Mouse (Mus musculus) limb, embryonic 14.5 days (tissue): ENCODE data around the gene Agr2. TPM values are rescaled to one million over a fixed set of nuclear protein-coding genes. Genes with fewer than 3 reads are reported as not detected.

ENCODE experiments used
- ATAC-seq: fragments of 200-750 bp; cut with Nextera tagmentation; 2 replicates; pipeline ENCODE4 v1.8.0; 2017; ENCODE audit warnings: low read depth, moderate number of reproducible peaks, moderate TSS enrichment; ENCODE audit not compliant: low FRiP score
- DNase-seq: peaks from one replicate; pipeline ENCODE4 v3.0.0-alpha.2; 2015; ENCODE audit warnings: low spot score
- H3K27ac ChIP-seq: fragments of 300-500 bp; sonication (generic); replicated peaks from 2 replicates; pipeline ENCODE4 v1.5.1; 2014; ENCODE audit warnings: low read depth, mild to moderate bottlenecking, low read length, moderate library complexity, mixed read lengths
- H3K27me3 ChIP-seq: fragments of 300-500 bp; sonication (generic); 2 replicates; pipeline ENCODE4 v1.6.1; 2014; ENCODE audit warnings: low read length, mixed read lengths; ENCODE audit not compliant: control insufficient read depth, insufficient read depth
- H3K36me3 ChIP-seq: fragments of 300-500 bp; sonication (generic); 2 replicates; pipeline ENCODE4 v1.6.1; 2014; ENCODE audit warnings: mild to moderate bottlenecking, low read length, moderate library complexity, mixed read lengths; ENCODE audit not compliant: control insufficient read depth, insufficient read depth
- H3K4me1 ChIP-seq: fragments of 300-500 bp; sonication (generic); 2 replicates; pipeline ENCODE4 v1.6.1; 2014; ENCODE audit warnings: antibody characterized with exemption, low read length, mixed read lengths; ENCODE audit not compliant: control insufficient read depth, insufficient read depth
- H3K4me2 ChIP-seq: fragments of 300-500 bp; sonication (generic); replicated peaks from 2 replicates; pipeline ENCODE4 v1.6.1; 2014; ENCODE audit warnings: low read depth, mild to moderate bottlenecking, low read length, moderate library complexity; ENCODE audit not compliant: severe bottlenecking
- H3K4me3 ChIP-seq: fragments of 300-500 bp; sonication (generic); replicated peaks from 2 replicates; pipeline ENCODE4 v1.5.1; 2014; ENCODE audit warnings: low read length
- H3K9ac ChIP-seq: fragments of 300-500 bp; sonication (generic); 2 replicates; pipeline ENCODE4 v1.6.1; 2014; ENCODE audit warnings: mild to moderate bottlenecking, low read depth, low read length, moderate library complexity; ENCODE audit not compliant: severe bottlenecking
- H3K9me3 ChIP-seq: fragments of 300-500 bp; sonication (generic); 2 replicates; pipeline ENCODE4 v1.6.1; 2016; ENCODE audit warnings: low read length; ENCODE audit not compliant: control insufficient read depth
- POLR2A ChIP-seq: fragments of 200-500 bp; IDR thresholded peaks from 2 replicates; pipeline ENCODE4 v1.8.0; 2012; ENCODE audit warnings: inconsistent platforms, mild to moderate bottlenecking, moderate library complexity, borderline replicate concordance; ENCODE audit not compliant: insufficient read depth, insufficient read length; ENCODE audit errors: extremely low read depth
- whole genome bisulfite sequencing: fragments of 180-500 bp; shearing (Covaris S2); extraction: QIAGEN DNeasy Blood & Tissue Kit; methylation state at CpG from one replicate; pipeline ENCODE4 v1.1.7; 2014; 5-methylcytosine and 5-hydroxymethylcytosine counted together
- polyA plus RNA-seq, 2 experiments: library from polyadenylated mRNA; depleted of rRNA in 1 of 2; stranded (reverse) in 1 of 2; unstranded in 1 of 2; fragments of >200 nt; fragmentation: Nextera tagmentation in 1 of 2; extraction: Ambion mirVana in 1 of 2; gene quantifications; 2 replicates each; pipeline versions ENCODE4 v1.2.1 to v1.2.3; 2012 to 2014

Gene Agr2
- polyA plus RNA-seq, 2 experiments = 0.33 to 0.38 TPM

DNA sequence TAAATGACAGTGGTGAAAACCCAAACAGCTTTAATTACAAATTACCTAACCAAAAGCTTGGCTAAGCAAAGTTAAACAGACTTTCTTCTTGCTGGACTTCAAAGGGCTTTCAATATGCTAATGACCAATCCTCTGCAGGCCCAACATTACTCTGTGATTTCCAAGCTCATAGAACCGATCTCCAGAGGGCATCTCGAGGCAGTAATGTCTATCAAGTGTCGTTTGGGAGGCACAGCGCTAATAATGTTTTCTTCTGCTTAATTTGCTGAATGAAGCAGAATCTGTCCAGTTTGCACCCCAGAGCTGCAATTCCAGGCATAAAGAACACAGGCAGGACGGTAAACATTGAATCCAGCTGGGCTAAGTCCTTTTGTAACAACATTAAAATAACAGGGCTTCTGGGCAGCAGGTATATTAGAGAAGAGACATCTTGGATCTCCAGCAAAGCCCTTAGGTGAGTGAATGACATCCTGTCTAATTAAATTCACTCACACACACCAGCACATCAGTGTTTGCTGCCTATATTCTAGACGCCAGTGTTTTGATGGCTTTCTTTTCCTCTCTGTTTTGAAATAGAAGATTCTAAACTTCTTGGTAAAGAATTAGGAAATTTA, 15.0 kb upstream of the Agr2 start:
- no peak for DNase-seq
- 26% methylated on average over 6 of the region's 6 CpGs for WGBS
- TF ChIP-seq POLR2A = no peak
- Histone ChIP-seq H3K9me3 (no peaks in the 10 kb centered on the region), H3K4me2 (no peak overlapping the region), H3K9ac (no peak overlapping the region), H3K27ac (no peak overlapping the region), H3K27me3 (no peaks in the 10 kb centered on the region), H3K4me3 (no peak overlapping the region), H3K36me3 (no peaks in the 10 kb centered on the region), H3K4me1 (0 out of 2 replicates have a peak, but pooled peaks cover 2% of the 10 kb centered on the region)
- ATAC-seq = no peak

DNA sequence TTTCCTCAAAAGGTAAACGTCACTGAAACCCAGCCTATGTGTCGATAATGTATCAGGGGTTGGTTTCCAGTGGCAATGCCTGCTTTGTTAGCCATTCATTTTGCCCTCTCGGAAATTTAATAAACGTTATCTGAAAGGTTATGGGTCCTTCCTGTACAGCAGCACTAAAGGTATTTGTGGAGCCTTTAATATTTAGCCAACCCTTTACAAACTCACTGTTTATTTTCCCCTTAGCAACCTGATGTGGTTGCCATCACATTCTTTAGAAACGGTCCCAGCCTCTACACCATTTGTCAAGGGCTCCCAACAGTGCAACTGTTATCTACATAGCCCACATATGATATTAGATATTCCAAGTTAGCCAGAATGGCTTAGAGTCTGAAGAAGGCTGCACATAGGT, 13.1 kb upstream of the Agr2 start:
- H3K4me3 ChIP-seq = no peak overlapping the region
- H3K9ac ChIP-seq = no peak overlapping the region
- no peak overlapping the region for H3K4me2 ChIP-seq
- H3K9me3 ChIP-seq = no peaks in the 10 kb centered on the region
- no peak for DNase-seq
- no peak for TF ChIP-seq POLR2A
- no peak overlapping the region for H3K27ac ChIP-seq
- no peaks in the 10 kb centered on the region for H3K36me3 ChIP-seq
- no peaks in the 10 kb centered on the region for H3K27me3 ChIP-seq
- H3K4me1 ChIP-seq = peaks cover 10% of the 10 kb centered on the region
- ATAC-seq = no peak
- 76% methylated on average over 5 of the region's 5 CpGs for WGBS

DNA sequence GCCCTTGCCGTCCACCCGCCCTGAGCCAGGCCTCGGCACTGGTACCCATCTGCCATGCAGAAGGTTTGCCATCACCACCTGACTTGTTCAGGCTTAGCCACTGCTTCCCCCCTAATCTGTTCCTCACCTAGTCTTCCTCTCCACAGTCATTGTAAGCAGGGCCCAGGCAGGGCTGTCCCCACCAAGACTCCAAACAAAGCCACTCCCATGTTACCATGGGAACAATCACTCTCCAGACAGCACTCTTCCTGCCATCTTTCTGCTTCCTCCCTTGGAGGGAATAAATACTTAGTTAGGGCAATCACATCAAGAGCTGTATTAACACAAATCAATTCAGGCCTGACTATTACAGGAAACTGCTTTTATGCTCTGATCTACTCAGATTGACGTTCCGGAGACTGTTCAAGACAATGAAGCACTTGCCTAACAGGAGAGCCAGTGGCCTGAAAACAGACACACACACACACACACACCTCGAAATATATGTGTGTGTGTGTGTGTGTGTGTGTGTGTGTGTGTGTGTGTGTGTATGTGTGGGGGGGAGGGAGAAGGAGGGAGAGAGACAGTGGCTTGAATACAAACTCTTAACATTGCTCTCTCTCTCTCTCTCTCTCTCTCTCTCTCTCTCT, 10.9 kb upstream of the Agr2 start:
- no peak overlapping the region for H3K27ac ChIP-seq
- H3K36me3 ChIP-seq = no peaks in the 10 kb centered on the region
- no peak for TF ChIP-seq POLR2A
- H3K4me1 ChIP-seq = peaks cover 10% of the 10 kb centered on the region
- WGBS = 69% methylated on average over 6 of the region's 6 CpGs
- DNase-seq (peak; percentile 11), ATAC-seq (no peak)
- no peaks in the 10 kb centered on the region for H3K27me3 ChIP-seq
- no peak overlapping the region for H3K9ac ChIP-seq
- no peak overlapping the region for H3K4me3 ChIP-seq
- no peaks in the 10 kb centered on the region for H3K9me3 ChIP-seq
- H3K4me2 ChIP-seq = no peak overlapping the region

DNA sequence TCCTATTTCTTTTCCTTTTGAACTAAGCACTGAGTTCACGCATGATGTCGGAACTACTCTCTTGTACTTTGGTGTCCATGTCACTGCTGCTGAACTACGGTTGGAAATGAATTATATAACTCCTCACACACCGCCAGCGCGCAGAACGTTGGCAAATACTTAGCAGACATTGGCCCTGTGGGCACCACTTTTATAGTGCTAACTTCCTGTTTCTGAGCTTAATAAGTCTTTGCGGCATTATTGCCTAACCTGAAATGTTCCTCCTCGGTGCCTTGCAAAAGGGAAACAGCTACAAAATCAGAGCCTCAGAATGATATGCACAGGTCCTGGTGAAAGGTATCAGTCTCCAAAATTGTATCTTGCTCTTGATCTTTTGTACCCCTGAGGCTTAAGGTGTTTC, 9.2 kb upstream of the Agr2 start:
- ATAC-seq (no peak), DNase-seq (peak; percentile 9)
- no peak overlapping the region for H3K9ac ChIP-seq
- WGBS = 43% methylated on average over 9 of the region's 9 CpGs
- H3K9me3 ChIP-seq = no peaks in the 10 kb centered on the region
- H3K27me3 ChIP-seq = no peaks in the 10 kb centered on the region
- H3K4me3 ChIP-seq = no peak overlapping the region
- H3K4me1 ChIP-seq = peaks cover 10% of the 10 kb centered on the region
- no peak overlapping the region for H3K4me2 ChIP-seq
- no peak overlapping the region for H3K27ac ChIP-seq
- H3K36me3 ChIP-seq = no peaks in the 10 kb centered on the region
- no peak for TF ChIP-seq POLR2A

DNA sequence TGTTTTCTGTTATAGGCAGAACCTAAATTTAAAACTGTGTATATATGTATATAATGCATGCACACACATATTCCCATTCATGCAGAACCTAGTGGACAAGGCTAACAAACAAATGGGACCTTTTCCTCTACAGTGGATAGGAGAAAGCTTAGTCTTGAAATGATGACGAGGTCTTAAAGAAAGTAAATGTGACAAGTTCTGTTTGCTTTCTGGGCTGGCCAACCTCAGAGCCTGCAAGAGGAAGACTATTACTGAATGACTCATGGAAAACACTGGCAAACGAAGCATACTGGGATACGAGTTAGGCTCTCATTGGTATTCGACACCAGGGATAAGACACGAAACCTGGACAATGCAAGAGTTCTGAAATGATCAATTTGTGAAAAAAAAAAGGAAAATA, 8.0 kb upstream of the Agr2 start:
- Histone ChIP-seq H3K9ac (no peak overlapping the region), H3K9me3 (no peaks in the 10 kb centered on the region), H3K27me3 (no peaks in the 10 kb centered on the region), H3K36me3 (no peaks in the 10 kb centered on the region), H3K4me2 (no peak overlapping the region), H3K4me3 (no peak overlapping the region), H3K27ac (no peak overlapping the region), H3K4me1 (peaks cover 10% of the 10 kb centered on the region)
- WGBS = 92% methylated on average over 5 of the region's 5 CpGs
- DNase-seq (no peak), ATAC-seq (no peak)
- TF ChIP-seq POLR2A = no peak
